Mouse (Mus musculus) CD4-positive, CD25-positive, alpha-beta regulatory T cell, adult 9 weeks (primary cell): Measurements from ENCODE around the gene Actr1a. TPM values are rescaled to one million over a fixed set of nuclear protein-coding genes. Genes with fewer than 3 reads are reported as not detected.

Source experiments
- polyA plus RNA-seq: library from polyadenylated mRNA; unstranded; fragments of 100-300 nt; shearing (Covaris generic); gene quantifications from one replicate; pipeline ENCODE4 v1.2.1, GENCODE M21; 2017

Gene Actr1a
- polyA plus RNA-seq: 126 TPM

GRCm38 (mm10) chr19:46395109-46396009 is at the start of gene Actr1a:
Gene Actr1a (minus strand): TSS chr19:46395748.

DNA sequence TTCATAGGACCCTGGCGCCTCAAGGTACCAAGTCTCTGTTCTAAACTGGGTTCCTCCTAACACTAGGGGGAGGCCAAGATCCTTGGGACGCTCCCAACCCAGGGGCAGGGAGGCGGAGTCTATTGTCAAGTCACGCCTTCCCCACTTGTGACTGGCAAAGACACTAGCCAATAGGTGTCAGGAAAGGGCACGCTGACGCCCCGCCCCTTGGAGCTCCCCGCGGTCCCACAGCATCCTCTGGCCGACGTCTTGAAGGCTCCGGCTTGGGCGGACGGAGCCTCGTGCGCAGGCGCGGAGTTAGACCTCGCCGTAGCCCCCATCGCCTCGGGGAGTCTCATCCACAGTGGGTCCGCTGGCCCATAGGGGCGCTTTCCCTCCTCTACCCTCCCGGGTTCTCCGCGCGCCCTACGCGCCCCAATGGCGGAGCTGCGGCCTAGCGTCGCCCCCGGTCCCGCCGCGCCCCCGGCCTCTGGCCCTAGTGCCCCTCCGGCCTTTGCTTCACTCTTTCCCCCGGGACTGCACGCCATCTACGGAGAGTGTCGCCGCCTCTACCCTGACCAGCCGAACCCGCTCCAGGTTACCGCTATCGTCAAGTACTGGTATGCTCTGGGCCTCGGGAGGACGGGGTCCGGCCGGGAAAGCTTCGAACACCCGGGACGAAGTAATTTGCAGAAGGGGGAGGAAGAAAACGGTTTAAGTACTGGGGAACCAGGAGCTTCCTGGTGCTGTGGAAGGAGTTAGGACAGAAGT is 1.3 kb upstream of the Actr1a start, which contains the start of gene Sufu:
Gene Sufu (plus strand): TSS at position 211 of the 750 bp plus-strand sequence.

DNA sequence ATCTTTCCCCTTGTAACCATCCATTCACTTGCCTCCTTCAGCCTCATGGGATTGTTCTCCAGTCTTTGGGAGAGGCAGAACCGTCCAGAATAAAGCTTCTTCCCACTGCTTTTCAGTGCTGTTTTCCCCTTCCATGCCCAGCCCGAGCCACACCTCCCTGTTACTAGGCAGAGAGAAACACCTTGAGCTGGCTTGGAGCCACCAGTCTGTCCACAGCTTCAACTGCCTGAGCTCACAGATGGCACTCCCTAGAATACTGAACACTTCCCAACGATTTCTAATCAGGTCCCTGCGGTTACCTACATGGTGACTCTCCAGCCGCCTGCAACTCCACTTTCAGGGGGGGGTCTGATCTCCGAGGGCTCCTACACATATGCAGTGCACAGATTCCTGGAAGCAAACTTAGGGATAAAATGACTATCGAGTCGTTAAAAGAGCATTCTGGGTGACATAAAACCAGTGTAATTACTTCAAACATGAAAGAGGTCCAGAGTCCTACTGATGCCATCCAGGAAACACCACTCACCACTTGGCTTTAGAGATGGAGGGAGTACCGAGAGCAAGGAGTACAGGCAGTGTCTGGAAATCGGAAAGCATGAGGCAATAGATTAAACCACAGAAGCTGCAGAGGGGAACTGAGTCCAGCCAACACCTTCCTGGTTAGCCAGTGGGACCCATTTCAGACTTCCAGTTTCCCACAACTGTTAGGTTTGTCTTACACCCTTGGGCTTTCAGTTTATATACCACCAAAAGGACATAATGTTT is 45.2 kb downstream of the Actr1a start, which contains the start of gene 2310034G01Rik:
Gene 2310034G01Rik (minus strand): TSS at position 135 of the 765 bp plus-strand sequence.

GRCm38 (mm10) chr19:46338331-46338936 is 57.1 kb downstream of the Actr1a start, which contains the start of gene Cuedc2:
Gene Cuedc2 (minus strand): TSS chr19:46338702.

GRCm38 (mm10) chr19:46328081-46329030 is 67.2 kb downstream of the Actr1a start, which contains the start of gene Fbxl15:
Gene Fbxl15 (plus strand): TSS chr19:46328184.

Other genes starting within 250 kb of the Actr1a start
- gene Pitx3, start 247.4 kb downstream of the Actr1a start, polyA plus RNA-seq: not detected
- 84.8 TPM for gene Gbf1, start 243.2 kb downstream of the Actr1a start, polyA plus RNA-seq
- gene Nfkb2, start 91.4 kb downstream of the Actr1a start, polyA plus RNA-seq: 34.1 TPM
- gene Psd, start 68.6 kb downstream of the Actr1a start, polyA plus RNA-seq: 5.3 TPM
- 3.5 TPM for gene Fbxl15, start 67.6 kb downstream of the Actr1a start, polyA plus RNA-seq
- 61.9 TPM for gene Cuedc2, start 57.0 kb downstream of the Actr1a start, polyA plus RNA-seq
- gene Mfsd13a, start 54.6 kb downstream of the Actr1a start, polyA plus RNA-seq: 9.1 TPM
- 0.53 TPM for gene 2310034G01Rik, start 45.4 kb downstream of the Actr1a start, polyA plus RNA-seq
- 30.0 TPM for gene Sufu, start 1.1 kb upstream of the Actr1a start, polyA plus RNA-seq
- gene Trim8, start 106.0 kb upstream of the Actr1a start, polyA plus RNA-seq: 25.0 TPM
- 22.9 TPM for gene Arl3, start 177.4 kb upstream of the Actr1a start, polyA plus RNA-seq
- 18.2 TPM for gene Sfxn2, start 177.6 kb upstream of the Actr1a start, polyA plus RNA-seq
- gene Wbp1l, start 203.3 kb upstream of the Actr1a start, polyA plus RNA-seq: 77.0 TPM